Mouse (Mus musculus) CH12.LX (cell line): ENCODE results near the gene St3gal3.

Experiments
- CTCF ChIP-seq, 2 experiments: IDR thresholded peaks in 1 of 2; conservative IDR thresholded peaks in 1 of 2; 2 replicates each; pipeline ENCODE4 v1.5.1; 2011 to 2012; ENCODE audit warnings: low read depth in 2 of 2, low read length in 2 of 2, improper control_type of control experiment in 1 of 2, inconsistent platforms in 1 of 2, mild to moderate bottlenecking in 1 of 2, moderate library complexity in 1 of 2
- E2F4 ChIP-seq: IDR thresholded peaks from 2 replicates; pipeline ENCODE4 v1.6.1; 2011; ENCODE audit warnings: low read depth, low read length, improper control_type of control experiment; ENCODE audit not compliant: insufficient replicate concordance

- no peak for TF ChIP-seq CTCF (conservative IDR thresholded peaks at IDR 0.05 in 1 of 2, IDR thresholded peaks at IDR 0.05 in 1 of 2; ENCODE audit: low read depth in 2 of 2, low read length in 2 of 2)
- TF ChIP-seq E2F4, result no peak
These were observed 228.5 kb downstream of the St3gal3 start for GRCm38 (mm10) chr4:117906196-117906595.
